Comparison of ENCODE assay signal across 7 mouse cellular contexts in the genomic region with DNA sequence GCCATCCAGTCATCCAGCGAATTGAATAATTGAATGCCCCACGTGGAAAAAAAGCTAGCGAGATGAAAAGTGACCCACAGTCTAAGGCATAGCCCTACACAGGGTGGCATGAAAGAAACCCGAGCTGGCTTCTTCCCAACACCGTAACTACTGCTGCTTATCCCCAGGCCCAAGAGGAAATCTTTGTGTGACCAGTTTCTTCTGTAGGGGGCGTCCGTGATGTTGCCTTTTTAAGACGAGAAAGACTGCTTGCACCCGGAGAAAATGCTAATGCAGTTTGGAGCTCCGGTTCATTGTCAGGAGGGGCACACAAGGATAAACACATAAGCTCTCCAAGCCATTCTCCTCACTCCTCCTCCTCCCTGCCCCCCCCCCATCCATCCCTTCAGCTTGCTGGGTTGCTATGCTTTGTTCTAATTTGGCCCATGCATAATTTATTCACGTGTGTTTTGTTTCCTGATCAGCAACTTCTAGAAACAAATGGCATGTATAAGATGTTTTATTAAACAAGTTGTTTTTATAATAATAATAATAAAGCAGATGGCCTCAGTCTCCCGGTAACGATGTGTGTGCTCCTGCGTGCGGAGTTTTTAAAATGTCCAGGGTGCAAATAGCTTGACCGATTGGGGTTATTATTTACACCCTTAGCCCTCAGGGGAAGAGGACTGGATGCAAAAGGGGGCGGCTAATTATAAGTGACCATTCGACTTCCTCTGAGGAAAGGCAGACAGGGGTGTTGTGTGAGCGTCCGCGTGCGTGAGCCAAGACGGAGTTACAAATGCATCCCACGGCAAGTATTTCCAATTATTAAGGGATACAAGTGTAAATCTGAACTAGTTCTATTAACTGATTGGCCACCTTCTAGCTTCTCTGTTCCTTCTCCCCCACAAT. TPM values are rescaled to one million over a fixed set of nuclear protein-coding genes. Genes with fewer than 3 reads are reported as not detected.
A peak's percentile ranks its signal among the peaks of the same experiment; 100 is the strongest.
DNase-seq lines count a peak whose midpoint lies in the region; ATAC-seq and TF ChIP-seq lines count a peak whose summit lies in the region.

No protein-coding gene starts in this region.

- H3K27ac ChIP-seq in lung, embryonic 16.5 days (ENCODE audit: low read length): no peak overlapping the region
- H3K27ac ChIP-seq in forebrain, embryonic 15.5 days (replicated peaks): 0 out of 2 replicates have a peak overlapping the region, but pooled peaks have one; percentile 79
- H3K27ac ChIP-seq in liver, embryonic 12.5 days: no peak overlapping the region
- no peak overlapping the region for H3K27ac ChIP-seq in stomach, postnatal 0 days (replicated peaks)

- DNase-seq in lung, adult 2 months: no peak
- peak; percentile 59 for DNase-seq in cerebellum, adult 9-11 months
- DNase-seq in stomach, postnatal 0 days (ENCODE audit: low spot score): no peak
- no peak for DNase-seq in frontal cortex, postnatal 14 days (ENCODE audit: low spot score in 2 of 2)

- H3K4me2 ChIP-seq in lung, embryonic 16.5 days (ENCODE audit: low read depth, low read length): peak overlapping the region; percentile 100
- H3K4me2 ChIP-seq in forebrain, embryonic 15.5 days (replicated peaks): peak overlapping the region; percentile 94
- H3K4me2 ChIP-seq in liver, embryonic 12.5 days: peak overlapping the region; percentile 99
- peak overlapping the region; percentile 100 for H3K4me2 ChIP-seq in stomach, postnatal 0 days (replicated peaks; ENCODE audit: low read depth)

- TF ChIP-seq CTCF in lung, adult 2 months (IDR thresholded peaks at IDR 0.05; ENCODE audit: insufficient read depth, low read length): no peak
- peak; percentile 19; the same call in 1 of the 2 replicates for TF ChIP-seq CTCF in stomach, postnatal 0 days (IDR thresholded peaks at IDR 0.05; ENCODE audit: low read depth)

- H3K4me1 ChIP-seq in lung, embryonic 16.5 days (replicated peaks; ENCODE audit: control insufficient read depth, insufficient read depth, low read length): peaks cover 21% of the 10 kb centered on the region
- peaks cover 2% of the 10 kb centered on the region; the same call in 1 of the 2 replicates for H3K4me1 ChIP-seq in lung, adult 2 months (ENCODE audit: control insufficient read depth, insufficient read depth, low read length)
- H3K4me1 ChIP-seq in forebrain, embryonic 15.5 days: peaks cover 29% of the 10 kb centered on the region
- peaks cover 73% of the 10 kb centered on the region for H3K4me1 ChIP-seq in liver, embryonic 12.5 days
- H3K4me1 ChIP-seq in stomach, postnatal 0 days (replicated peaks; ENCODE audit: control insufficient read depth, insufficient read depth): no peaks in the 10 kb centered on the region; the same call in none of the 2 replicates

- H3K9me3 ChIP-seq in lung, embryonic 16.5 days (ENCODE audit: control insufficient read depth, low read length): no peaks in the 10 kb centered on the region
- no peaks in the 10 kb centered on the region for H3K9me3 ChIP-seq in forebrain, embryonic 15.5 days
- no peaks in the 10 kb centered on the region for H3K9me3 ChIP-seq in liver, embryonic 12.5 days (replicated peaks)
- H3K9me3 ChIP-seq in stomach, postnatal 0 days (ENCODE audit: control insufficient read depth, low read length): 0 out of 2 replicates have a peak, but pooled peaks cover 2% of the 10 kb centered on the region

- H3K4me3 ChIP-seq in lung, embryonic 16.5 days (ENCODE audit: low read length): peak overlapping the region; percentile 71
- no peak overlapping the region for H3K4me3 ChIP-seq in lung, adult 2 months (replicated peaks; ENCODE audit: extremely low read depth, low read depth, low read length)
- peak overlapping the region; percentile 60 for H3K4me3 ChIP-seq in forebrain, embryonic 15.5 days
- peak overlapping the region; percentile 86 for H3K4me3 ChIP-seq in liver, embryonic 12.5 days
- peak overlapping the region; percentile 60 for H3K4me3 ChIP-seq in stomach, postnatal 0 days (ENCODE audit: low read depth, low read length)

- no peak for ATAC-seq in lung, embryonic 16.5 days (ENCODE audit: low read depth)
- ATAC-seq in forebrain, embryonic 15.5 days (replicated peaks): peak; percentile 30; the same call in 1 of the 2 replicates
- no peak for ATAC-seq in liver, embryonic 12.5 days
- ATAC-seq in stomach, postnatal 0 days (ENCODE audit: low FRiP score, low TSS enrichment): no peak

- WGBS in lung, embryonic 16.5 days: 3% methylated on average over 24 of the region's 24 CpGs
- 7% methylated on average over 24 of the region's 24 CpGs for WGBS in lung, adult 2 months
- under 1% methylated on average over 24 of the region's 24 CpGs for WGBS in forebrain, embryonic 15.5 days
- WGBS in liver, embryonic 12.5 days (ENCODE audit: insufficient replicate concordance): 6% methylated on average over 24 of the region's 24 CpGs
- 9% methylated on average over 24 of the region's 24 CpGs for whole genome bisulfite sequencing in stomach, postnatal 0 days

- no peaks in the 10 kb centered on the region for H3K36me3 ChIP-seq in lung, embryonic 16.5 days (ENCODE audit: control insufficient read depth, insufficient read depth, low read length)
- H3K36me3 ChIP-seq in forebrain, embryonic 15.5 days: no peaks in the 10 kb centered on the region
- no peaks in the 10 kb centered on the region for H3K36me3 ChIP-seq in liver, embryonic 12.5 days
- H3K36me3 ChIP-seq in stomach, postnatal 0 days (ENCODE audit: control insufficient read depth, insufficient read depth, low read length): no peaks in the 10 kb centered on the region

- no peak overlapping the region for H3K9ac ChIP-seq in lung, embryonic 16.5 days (ENCODE audit: low read length)
- H3K9ac ChIP-seq in forebrain, embryonic 15.5 days (replicated peaks): peak overlapping the region; percentile 60
- H3K9ac ChIP-seq in liver, embryonic 12.5 days: peak overlapping the region; percentile 15; the same call in 1 of the 2 replicates
- H3K9ac ChIP-seq in stomach, postnatal 0 days (ENCODE audit: low read length): no peak overlapping the region

- no peak for TF ChIP-seq POLR2A in lung, adult 2 months (IDR thresholded peaks at IDR 0.05; ENCODE audit: borderline replicate concordance, extremely low read depth, low read depth, low read length)

- H3K27me3 ChIP-seq in lung, embryonic 16.5 days (ENCODE audit: control insufficient read depth, insufficient read depth, low read depth, low read length): peaks cover 23% of the 10 kb centered on the region
- no peaks in the 10 kb centered on the region; the same call in none of the 2 replicates for H3K27me3 ChIP-seq in forebrain, embryonic 15.5 days
- H3K27me3 ChIP-seq in liver, embryonic 12.5 days (replicated peaks): peaks cover 30% of the 10 kb centered on the region
- H3K27me3 ChIP-seq in stomach, postnatal 0 days (ENCODE audit: control insufficient read depth, insufficient read depth, low read length): no peaks in the 10 kb centered on the region

- TF ChIP-seq EP300 in stomach, postnatal 0 days (optimal IDR thresholded peaks at IDR 0.05): no peak

RNA-seq across cellular contexts. Expression of gene Dpf3, which starts 2.4 kb away (rescaled TPM):
- 2.1 and 3.9 TPM in 2 replicates for polyA plus RNA-seq in lung, embryonic 16.5 days (2015; fragmentation: Nextera tagmentation; extraction: Ambion mirVana)
- polyA plus RNA-seq in lung, adult 2 months (2012; rRNA removed): 0.69 and 1.2 TPM in 2 replicates
- polyA plus RNA-seq in forebrain, embryonic 15.5 days (2015; fragmentation: Nextera tagmentation; extraction: Ambion mirVana): 9.8 and 11.2 TPM in 2 replicates
- 8.2 and 8.5 TPM in 2 replicates for polyA plus RNA-seq in liver, embryonic 12.5 days (2016; fragmentation: Nextera tagmentation; extraction: Ambion mirVana)
- polyA plus RNA-seq in stomach, postnatal 0 days (2015; fragmentation: Nextera tagmentation; extraction: Ambion mirVana): 2.6 and 3.0 TPM in 2 replicates

RNA-seq across cellular contexts. Expression of gene Dcaf4, which starts 35.2 kb away (rescaled TPM):
- polyA plus RNA-seq in lung, embryonic 16.5 days (2015; fragmentation: Nextera tagmentation; extraction: Ambion mirVana): 23.6 and 23.7 TPM in 2 replicates
- 10.1 and 19.5 TPM in 2 replicates for polyA plus RNA-seq in lung, adult 2 months (2012; rRNA removed)
- polyA plus RNA-seq in forebrain, embryonic 15.5 days (2015; fragmentation: Nextera tagmentation; extraction: Ambion mirVana): 47.6 and 48.4 TPM in 2 replicates
- 16.9 and 18.7 TPM in 2 replicates for polyA plus RNA-seq in liver, embryonic 12.5 days (2016; fragmentation: Nextera tagmentation; extraction: Ambion mirVana)
- 19.7 and 21.6 TPM in 2 replicates for polyA plus RNA-seq in stomach, postnatal 0 days (2015; fragmentation: Nextera tagmentation; extraction: Ambion mirVana)

Comparison
In these comparisons a context has a peak if more than half of its experiments do, and no peak if none do; other contexts are left out.
1. H3K9ac ChIP-seq: peak in forebrain, embryonic 15.5 days (single experiment) and liver, embryonic 12.5 days (single experiment); none in lung, embryonic 16.5 days (single experiment) and stomach, postnatal 0 days (single experiment).
2. Peak in every context shown above with its lines, with median percentiles within 50 percentile points of each other: H3K4me2 ChIP-seq.